Mouse (Mus musculus): Measurements from ENCODE around the gene Ksr1.
A peak's percentile ranks its signal among the peaks of the same experiment; 100 is the strongest.

Gene Ksr1

GRCm38 (mm10) chr11:79145283-79146265 lies 633 bp downstream of the Ksr1 start:
- DNase-seq (ENCODE audit: low spot score): peak; percentile 35

- no peak for DNase-seq (ENCODE audit: low spot score)
Measured at GRCm38 (mm10) chr11:79144741-79145140, 1.5 kb downstream of the Ksr1 start.

- DNase-seq (ENCODE audit: low spot score): no peak
Measured at GRCm38 (mm10) chr11:79144043-79144591, 2.1 kb downstream of the Ksr1 start.

DNA sequence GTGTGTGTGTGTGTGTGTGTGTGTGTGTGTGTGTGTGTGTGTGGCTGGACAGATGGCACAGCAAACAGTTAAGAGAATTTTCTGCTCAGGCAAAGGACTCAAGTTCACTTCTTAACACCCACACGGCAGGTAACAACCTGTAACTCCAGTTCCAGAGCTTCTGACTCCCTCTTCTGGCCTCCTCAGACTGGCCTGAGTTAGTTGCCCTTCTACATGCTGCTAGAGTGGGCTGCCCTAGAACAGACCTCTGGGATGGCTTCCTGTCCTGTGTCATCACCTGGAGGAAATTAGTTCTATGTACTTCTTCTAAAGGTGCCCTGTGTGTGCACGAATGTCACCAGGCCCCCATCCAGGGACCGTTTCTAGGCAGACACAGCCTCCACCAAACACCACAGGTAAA lies 2.9 kb downstream of the Ksr1 start:
- no peak for DNase-seq (ENCODE audit: low spot score)

GRCm38 (mm10) chr11:79142381-79142780 lies 3.8 kb downstream of the Ksr1 start:
- DNase-seq (ENCODE audit: low spot score): no peak

DNA sequence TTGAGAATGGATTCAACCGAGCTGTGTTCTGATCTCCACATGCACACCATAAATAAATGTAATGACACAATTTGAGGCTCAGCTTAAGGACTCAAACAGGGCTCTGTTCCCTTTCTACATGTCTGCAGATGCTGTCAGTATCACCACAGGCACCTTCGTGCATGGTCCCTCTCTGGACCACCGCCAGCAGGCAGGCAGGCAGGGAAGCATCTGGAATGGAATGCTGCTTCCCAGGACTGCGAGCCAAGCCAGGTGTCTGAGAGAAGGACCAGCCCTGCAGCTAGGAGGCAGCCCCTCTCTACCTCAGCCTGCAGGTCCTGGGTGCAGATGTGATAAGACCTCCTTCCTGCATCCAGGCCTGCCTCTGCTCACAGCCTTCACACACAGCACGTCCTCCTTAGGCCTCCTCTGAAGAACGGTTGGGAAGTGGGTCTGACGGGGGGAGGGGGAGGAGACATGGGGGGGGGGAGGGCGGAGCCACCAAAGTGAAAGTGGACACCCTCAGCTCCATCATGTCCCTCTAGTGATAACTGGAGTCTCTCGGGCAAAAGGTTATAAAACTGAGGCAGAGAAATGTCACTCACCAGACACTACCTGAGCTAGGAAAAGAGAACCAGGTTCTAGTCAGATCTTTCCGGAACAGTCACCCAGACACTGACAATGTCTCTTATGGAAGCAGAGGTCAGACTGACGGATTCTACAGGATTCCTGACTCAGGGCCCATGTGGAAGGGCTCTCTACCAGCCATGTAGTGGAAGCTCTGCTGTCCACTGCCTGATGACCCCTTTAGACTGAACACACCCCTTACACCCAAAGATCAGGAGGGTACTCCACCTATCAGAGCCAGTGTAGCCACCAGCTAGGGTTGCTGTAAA lies 4.7 kb downstream of the Ksr1 start:
- no peak for DNase-seq (ENCODE audit: low spot score)

DNA sequence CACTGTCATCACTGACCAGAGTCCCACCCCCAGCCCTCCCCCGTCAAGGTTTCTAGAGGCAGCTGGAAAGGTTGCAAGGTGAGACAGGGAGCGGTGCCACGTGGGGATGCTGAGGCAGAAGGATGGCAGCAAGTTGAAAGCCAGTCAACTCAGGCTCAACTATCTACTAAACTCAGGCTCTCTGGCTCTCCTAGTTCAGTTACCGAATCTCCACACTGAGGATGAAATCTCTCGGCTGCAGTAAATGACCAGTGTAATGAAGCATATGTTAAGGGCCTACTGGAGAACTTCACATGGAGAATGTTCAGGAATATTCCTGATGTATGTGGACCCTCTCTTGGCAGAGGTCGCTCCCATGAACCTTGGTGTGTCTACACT lies 5.7 kb downstream of the Ksr1 start:
- no peak for DNase-seq (ENCODE audit: low spot score)

DNA sequence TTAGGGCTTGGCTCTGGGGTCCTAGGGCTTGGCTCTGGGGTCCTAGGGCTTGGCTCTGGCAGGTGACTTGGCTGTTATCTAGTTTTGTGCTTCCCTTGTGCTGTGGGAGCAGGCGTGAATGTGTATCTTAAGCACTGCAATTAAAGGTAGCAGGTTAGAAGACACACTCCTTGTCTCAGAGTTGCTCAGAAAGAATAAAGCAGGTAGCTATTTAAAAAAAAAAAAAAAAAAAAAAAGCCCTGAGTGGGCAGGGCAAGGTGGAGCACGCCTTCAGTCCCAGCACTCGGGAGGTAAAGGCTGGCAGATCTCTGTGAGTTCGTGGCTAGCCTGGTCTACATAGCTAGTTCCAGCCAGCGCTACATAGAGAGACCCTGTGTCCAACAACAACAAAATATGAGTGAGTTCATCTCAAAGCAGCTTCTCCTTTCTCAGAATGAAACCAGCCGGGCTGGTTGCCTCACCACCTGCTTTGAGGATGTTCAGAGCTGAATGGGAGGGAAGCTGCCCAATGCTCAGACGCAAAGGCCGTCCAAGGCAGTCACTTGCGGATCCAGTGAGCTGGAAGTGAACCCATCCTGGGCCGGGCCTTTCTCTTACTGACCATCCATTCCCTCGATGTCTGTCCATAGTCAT lies 6.2 kb downstream of the Ksr1 start:
- DNase-seq (ENCODE audit: low spot score): no peak

DNA sequence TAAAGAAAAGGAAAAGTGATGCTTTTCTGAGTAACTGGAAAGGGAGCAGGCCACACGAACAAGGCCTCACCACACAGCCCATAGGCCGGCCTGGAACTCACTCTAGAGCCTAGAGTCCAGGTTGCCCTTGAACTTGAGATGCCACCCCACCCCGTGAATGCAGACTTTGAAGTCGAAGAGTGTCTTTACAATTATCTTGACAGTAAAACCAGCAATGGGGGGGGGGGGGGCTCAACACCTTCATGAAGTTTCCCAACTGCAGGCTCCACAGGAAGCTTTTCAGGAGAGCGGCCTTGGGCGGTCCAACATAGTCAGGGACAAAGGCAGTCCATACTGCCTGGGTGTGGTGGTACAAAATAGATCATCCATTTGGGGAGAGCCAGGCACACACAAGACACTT lies 7.6 kb downstream of the Ksr1 start:
- DNase-seq (ENCODE audit: low spot score): no peak

DNA sequence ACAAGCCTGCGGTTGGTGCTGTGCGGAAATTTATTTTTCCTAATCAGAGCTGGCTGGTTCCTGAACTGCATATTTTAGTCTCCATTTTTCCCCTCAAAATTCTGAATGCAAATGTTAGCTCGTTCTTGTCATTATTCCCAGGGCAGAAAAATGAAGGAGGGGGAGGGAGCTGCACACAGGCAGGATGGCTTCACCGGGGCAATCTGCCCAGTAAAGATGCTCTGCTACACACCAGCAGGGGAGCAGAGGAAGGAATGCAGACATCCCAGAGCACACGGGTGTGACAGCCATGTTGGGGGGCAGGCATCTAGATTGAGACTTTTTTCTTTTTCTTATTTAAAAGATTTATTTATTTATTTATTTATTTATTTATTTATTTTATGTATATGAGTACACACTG lies 9.0 kb downstream of the Ksr1 start:
- DNase-seq (ENCODE audit: low spot score): peak; percentile 73

DNA sequence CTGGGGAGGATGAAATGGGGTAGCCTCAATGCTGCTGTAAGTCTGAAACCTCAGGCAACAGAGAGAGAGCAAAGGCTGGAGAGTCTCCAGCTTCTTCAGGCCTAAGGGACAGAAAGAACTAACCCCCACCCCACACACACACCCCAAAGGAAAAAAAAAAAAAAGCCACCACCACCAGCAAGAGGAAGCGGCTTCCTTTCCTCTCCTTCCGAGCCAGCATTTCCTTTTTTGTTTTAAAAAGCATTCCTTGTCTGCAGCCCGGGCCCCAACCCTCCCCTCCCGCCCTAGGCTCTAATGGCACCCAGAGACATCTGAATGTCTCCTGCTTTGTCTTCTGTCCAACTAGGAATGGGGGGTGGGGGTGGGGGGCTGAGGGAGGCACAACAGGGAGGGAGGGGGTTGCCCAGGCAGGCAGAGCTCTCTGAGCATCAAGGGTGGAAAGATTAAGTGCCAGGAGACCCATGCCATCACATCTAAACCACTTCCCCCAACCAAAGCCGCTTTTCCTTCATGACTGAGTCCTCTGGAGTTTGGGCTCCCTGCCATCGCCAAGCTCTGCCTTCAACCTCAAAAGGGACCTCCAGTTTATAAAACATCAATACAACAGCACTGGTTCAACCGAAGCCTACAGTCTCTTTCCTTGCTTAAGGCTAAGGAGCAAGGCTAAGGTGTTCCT lies 10.4 kb downstream of the Ksr1 start:
- no peak for DNase-seq (ENCODE audit: low spot score)

DNA sequence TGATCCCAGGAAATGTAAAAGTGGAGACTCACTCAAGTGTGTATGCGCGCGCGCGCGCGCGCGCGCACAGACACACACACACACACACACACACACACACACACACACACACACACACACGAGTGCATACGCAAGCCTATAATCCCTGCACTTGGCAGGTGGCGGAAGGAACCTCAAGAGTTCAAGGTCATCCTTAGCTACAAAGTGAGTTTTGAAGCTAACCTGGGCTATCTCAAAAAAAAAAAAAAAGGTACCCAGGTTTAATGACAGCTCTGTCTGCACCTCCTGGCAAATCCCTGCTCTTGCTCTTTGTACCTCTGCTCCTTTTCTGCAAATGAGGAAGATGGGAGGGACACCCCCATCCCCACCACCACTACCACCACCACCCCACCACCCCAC lies 11.1 kb downstream of the Ksr1 start:
- DNase-seq (ENCODE audit: low spot score): no peak

DNA sequence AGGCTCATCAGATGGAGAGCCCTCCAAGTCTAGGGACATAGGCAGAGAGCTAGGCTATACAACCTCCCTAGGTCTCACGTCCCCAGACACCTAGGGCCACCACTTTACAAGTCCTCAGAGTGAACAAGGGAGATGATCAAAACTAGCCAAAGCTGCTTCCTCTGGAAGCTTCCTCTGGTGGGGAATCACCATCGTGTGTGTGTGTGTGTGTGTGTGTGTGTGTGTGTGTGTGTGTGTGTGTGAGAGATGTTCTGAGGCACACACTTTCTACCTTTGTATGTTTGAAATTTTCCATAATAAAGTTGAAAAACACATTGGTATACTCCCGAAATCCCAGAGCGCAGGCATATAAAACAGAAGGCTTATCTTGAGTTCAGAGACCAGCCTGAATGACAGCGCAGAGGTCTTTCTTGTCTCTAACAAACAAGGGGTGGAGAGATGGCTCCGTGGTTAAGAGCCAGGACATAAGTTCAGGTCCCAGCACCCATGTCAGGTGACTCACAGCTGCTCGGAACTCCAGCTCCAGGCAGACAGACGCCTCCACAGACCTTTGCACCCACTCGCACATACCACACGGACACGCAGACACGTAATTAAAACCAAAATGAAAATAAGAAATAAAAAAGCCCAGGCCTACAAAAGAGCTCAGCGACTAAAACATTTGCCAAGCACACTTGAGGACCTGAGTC lies 11.6 kb downstream of the Ksr1 start:
- no peak for DNase-seq (ENCODE audit: low spot score)

- DNase-seq (ENCODE audit: low spot score): no peak
Measured at GRCm38 (mm10) chr11:79133961-79134360, 12.2 kb downstream of the Ksr1 start.

DNA sequence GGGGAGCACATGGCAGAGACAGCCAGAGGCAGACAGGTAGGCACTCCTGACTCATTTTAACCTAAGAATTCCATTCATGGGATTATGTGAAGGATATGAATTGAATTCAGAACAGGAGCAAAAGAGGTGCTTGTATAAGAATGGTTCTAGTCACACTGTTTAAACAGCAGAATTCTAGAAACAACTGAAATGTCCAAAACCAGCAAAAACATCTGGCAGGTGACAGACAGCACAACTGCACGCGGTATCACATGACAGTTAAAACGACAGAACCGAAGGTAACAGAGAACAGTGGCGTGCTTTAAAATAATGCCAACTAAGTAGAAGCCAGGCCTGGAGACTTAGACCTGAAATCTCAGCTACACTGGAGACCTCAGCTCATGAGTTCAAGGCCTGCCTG lies 13.2 kb downstream of the Ksr1 start:
- DNase-seq (ENCODE audit: low spot score): no peak

DNA sequence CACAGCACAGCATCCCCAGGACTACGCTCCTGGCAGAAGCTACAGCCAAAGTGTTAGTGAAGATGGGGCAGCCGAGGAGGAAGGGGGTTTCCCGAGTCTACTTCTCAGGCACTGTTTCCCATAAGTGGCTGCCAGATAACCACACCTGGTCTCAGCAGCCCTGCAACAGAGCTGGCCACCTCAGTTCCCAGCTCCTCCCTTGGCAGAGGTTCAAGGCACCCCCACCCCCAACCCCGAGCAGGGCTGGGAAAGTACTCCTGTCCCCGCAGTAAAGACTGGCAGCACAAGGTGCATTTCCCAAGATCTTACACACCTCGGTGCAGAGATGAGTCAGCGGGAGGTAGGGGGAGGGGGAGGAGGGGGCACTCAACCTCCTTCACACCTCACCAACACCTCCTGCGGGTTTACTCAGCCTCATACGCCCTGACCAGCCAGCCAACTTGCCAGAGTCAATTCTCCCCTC lies 14.2 kb downstream of the Ksr1 start:
- no peak for DNase-seq (ENCODE audit: low spot score)

- DNase-seq (ENCODE audit: low spot score): no peak
Measured at GRCm38 (mm10) chr11:79129388-79130356, 16.5 kb downstream of the Ksr1 start.

GRCm38 (mm10) chr11:79128233-79128632 lies 18.0 kb downstream of the Ksr1 start:
- no peak for DNase-seq (ENCODE audit: low spot score)

DNA sequence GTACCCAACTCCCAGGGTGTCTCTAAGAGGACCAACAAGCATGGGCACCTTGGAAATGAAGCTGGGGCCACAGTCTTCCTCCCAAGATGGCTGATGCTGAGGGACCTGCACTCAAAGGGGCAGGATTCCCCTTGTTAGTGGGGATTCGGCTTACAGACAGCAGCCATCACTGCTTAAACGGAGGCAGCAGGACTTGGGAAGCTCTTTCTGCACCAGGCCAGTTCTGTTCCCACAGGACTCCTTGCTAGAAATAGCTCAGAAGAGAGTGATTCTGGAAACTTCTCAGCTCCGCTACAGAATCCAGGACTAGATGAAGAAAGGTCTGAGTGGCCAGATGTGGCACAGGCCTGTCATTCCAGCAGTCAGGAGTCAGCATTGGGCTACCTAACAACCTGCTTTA lies 19.2 kb downstream of the Ksr1 start:
- no peak for DNase-seq (ENCODE audit: low spot score)

GRCm38 (mm10) chr11:79125775-79126174 lies 20.4 kb downstream of the Ksr1 start:
- no peak for DNase-seq (ENCODE audit: low spot score)

Measured in layer of hippocampus, adult 11-12 months (tissue).